Comparison of ENCODE assay signal across 13 mouse cellular contexts in genomic region chr17:72960243-72960642, GRCm38 (mm10).
"Had no signal": no experiment of that assay in that cellular context is flagged by ENCODE, and none has a peak within 500 bp of the region (broad histone marks: within the 10 kb centered on the region; RNA-seq: fewer than 3 reads in every experiment).

No protein-coding gene starts in this region.

- ATAC-seq: intestine, embryonic 16.5 days; midbrain, embryonic 16.5 days had no signal

- H3K36me3 ChIP-seq: limb, embryonic 13.5 days; midbrain, embryonic 12.5 days had no signal

- H3K9me3 ChIP-seq: limb, embryonic 13.5 days; midbrain, embryonic 12.5 days had no signal

- H3K9ac ChIP-seq: limb, embryonic 13.5 days; liver, embryonic 14.5 days; midbrain, embryonic 12.5 days had no signal

- H3K4me2 ChIP-seq: limb, embryonic 13.5 days; midbrain, embryonic 12.5 days had no signal

- DNase-seq: kidney, adult 9 months; kidney, postnatal 4 days; left cerebral cortex, postnatal 4 days; right cerebral cortex, adult 18-20 months; right cerebral cortex, postnatal 25 days; thymus, postnatal 4 days had no signal

- H3K4me3 ChIP-seq: layer of hippocampus, adult 2 months; limb, embryonic 13.5 days; midbrain, embryonic 12.5 days had no signal

- H3K4me1 ChIP-seq: midbrain, embryonic 12.5 days had no signal

- H3K27ac ChIP-seq: layer of hippocampus, adult 2 months; limb, embryonic 13.5 days; liver, embryonic 14.5 days; midbrain, embryonic 12.5 days; stomach, postnatal 0 days had no signal

- H3K27me3 ChIP-seq: limb, embryonic 13.5 days; midbrain, embryonic 12.5 days had no signal
